Comparison of ENCODE assay signal across 30 mouse cellular contexts in the genomic region with DNA sequence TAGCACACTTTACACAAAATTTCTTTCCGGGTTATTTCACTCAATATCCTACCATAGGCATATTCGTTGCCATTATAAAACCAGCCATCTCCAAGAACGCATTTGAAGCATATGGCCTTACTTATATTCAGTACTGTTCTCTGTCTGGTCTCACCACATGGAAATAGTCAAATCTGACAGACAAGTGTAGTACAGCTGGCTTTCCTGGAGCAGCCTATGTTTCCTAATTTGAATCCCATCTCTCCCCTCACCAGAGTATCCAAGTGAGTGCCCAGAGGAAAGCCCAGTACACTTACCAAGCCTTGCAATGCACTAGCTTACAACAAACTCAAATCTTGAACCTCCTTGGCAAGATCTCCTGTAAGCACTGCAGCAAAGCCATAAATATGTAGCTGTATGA.
DNase-seq lines count a peak whose midpoint lies in the region; ATAC-seq and TF ChIP-seq lines count a peak whose summit lies in the region.
"Had no signal": no experiment of that assay in that cellular context is flagged by ENCODE, and none has a peak within 500 bp of the region (broad histone marks: within the 10 kb centered on the region; RNA-seq: fewer than 3 reads in every experiment).

No protein-coding gene starts in this region.

- H3K9me3 ChIP-seq in forebrain, embryonic 14.5 days (replicated peaks; ENCODE audit: control insufficient read depth, low read length), result no peaks in the 10 kb centered on the region
- H3K9me3 ChIP-seq in forebrain, embryonic 12.5 days, result no peaks in the 10 kb centered on the region
- no peaks in the 10 kb centered on the region for H3K9me3 ChIP-seq in limb, embryonic 13.5 days
- H3K9me3 ChIP-seq in limb, embryonic 10.5 days (replicated peaks), result no peaks in the 10 kb centered on the region
- no peaks in the 10 kb centered on the region for H3K9me3 ChIP-seq in embryonic facial prominence, embryonic 14.5 days (ENCODE audit: control insufficient read depth, low read length)
- H3K9me3 ChIP-seq in limb, embryonic 14.5 days (ENCODE audit: control insufficient read depth, low read length), result no peaks in the 10 kb centered on the region
- H3K9me3 ChIP-seq in lung, postnatal 0 days (ENCODE audit: low read length), result no peaks in the 10 kb centered on the region
- H3K9me3 ChIP-seq: embryonic facial prominence, embryonic 12.5 days; heart, embryonic 10.5 days; heart, embryonic 13.5 days had no signal

- no peak overlapping the region for H3K4me2 ChIP-seq in forebrain, embryonic 14.5 days (ENCODE audit: low read length)
- no peak overlapping the region for H3K4me2 ChIP-seq in forebrain, embryonic 12.5 days
- no peak overlapping the region for H3K4me2 ChIP-seq in limb, embryonic 13.5 days (replicated peaks)
- no peak overlapping the region for H3K4me2 ChIP-seq in embryonic facial prominence, embryonic 14.5 days (ENCODE audit: low read depth, low read length)
- no peak overlapping the region for H3K4me2 ChIP-seq in limb, embryonic 14.5 days (replicated peaks; ENCODE audit: low read depth, low read length, severe bottlenecking)
- H3K4me2 ChIP-seq in lung, postnatal 0 days (replicated peaks; ENCODE audit: low read depth, low read length), result no peak overlapping the region
- H3K4me2 ChIP-seq: embryonic facial prominence, embryonic 12.5 days; heart, embryonic 13.5 days; hindbrain, embryonic 14.5 days had no signal

- 89% methylated on average over 3 of the region's 3 CpGs for WGBS in forebrain, embryonic 14.5 days
- 89% methylated on average over 3 of the region's 3 CpGs for WGBS in forebrain, embryonic 12.5 days
- WGBS in limb, embryonic 13.5 days, result 46% methylated on average over 3 of the region's 3 CpGs
- WGBS in limb, embryonic 10.5 days, result 87% methylated on average over 3 of the region's 3 CpGs
- WGBS in embryonic facial prominence, embryonic 14.5 days, result 54% methylated on average over 3 of the region's 3 CpGs
- WGBS in limb, embryonic 14.5 days, result 57% methylated on average over 3 of the region's 3 CpGs
- whole genome bisulfite sequencing in lung, postnatal 0 days, result 89% methylated on average over 3 of the region's 3 CpGs

- no peaks in the 10 kb centered on the region for H3K27me3 ChIP-seq in forebrain, embryonic 14.5 days (replicated peaks; ENCODE audit: control insufficient read depth, insufficient read depth, low read length)
- H3K27me3 ChIP-seq in forebrain, embryonic 12.5 days, result no peaks in the 10 kb centered on the region
- no peaks in the 10 kb centered on the region; the same call in 1 of the 2 replicates for H3K27me3 ChIP-seq in limb, embryonic 13.5 days
- H3K27me3 ChIP-seq in limb, embryonic 10.5 days (ENCODE audit: low read depth, poor library complexity, severe bottlenecking), result no peaks in the 10 kb centered on the region
- no peaks in the 10 kb centered on the region for H3K27me3 ChIP-seq in embryonic facial prominence, embryonic 14.5 days (replicated peaks; ENCODE audit: control insufficient read depth, insufficient read depth, low read length)
- H3K27me3 ChIP-seq in limb, embryonic 14.5 days (ENCODE audit: control insufficient read depth, insufficient read depth, low read length), result no peaks in the 10 kb centered on the region
- no peaks in the 10 kb centered on the region for H3K27me3 ChIP-seq in lung, postnatal 0 days (replicated peaks; ENCODE audit: insufficient read depth, low read length)
- H3K27me3 ChIP-seq: embryonic facial prominence, embryonic 12.5 days; heart, embryonic 13.5 days had no signal

- DNase-seq in forebrain, embryonic 14.5 days (ENCODE audit: low spot score), result peak; percentile 23
- no peak for DNase-seq in limb, embryonic 10.5 days (ENCODE audit: low spot score)
- peak; percentile 40 for DNase-seq in embryonic facial prominence, embryonic 14.5 days (ENCODE audit: low spot score)
- DNase-seq in limb, embryonic 14.5 days (ENCODE audit: low spot score), result peak; percentile 9
- DNase-seq in lung, postnatal 0 days (ENCODE audit: low spot score), result no peak
- DNase-seq in adrenal gland, adult 18-20 months (ENCODE audit: low spot score in 2 of 2), result no peak
- DNase-seq: adrenal gland, adult 8-10 months; adrenal gland, postnatal 25 days; cerebellum, adult 11 months; cerebellum, adult 8-10 months; cerebellum, postnatal 10 days; cerebellum, postnatal 36 days; embryo, embryonic 11 days; gastrocnemius, postnatal 10 days; gastrocnemius, postnatal 36 days; heart, adult 2 months; heart, postnatal 14 days; heart, postnatal 4 days; kidney, adult 18-20 months had no signal

- H3K27ac ChIP-seq in forebrain, embryonic 14.5 days (ENCODE audit: low read depth, low read length), result no peak overlapping the region
- no peak overlapping the region for H3K27ac ChIP-seq in forebrain, embryonic 12.5 days
- no peak overlapping the region for H3K27ac ChIP-seq in limb, embryonic 13.5 days
- H3K27ac ChIP-seq in limb, embryonic 10.5 days, result no peak overlapping the region
- no peak overlapping the region for H3K27ac ChIP-seq in embryonic facial prominence, embryonic 14.5 days (replicated peaks; ENCODE audit: low read depth, low read length)
- no peak overlapping the region for H3K27ac ChIP-seq in limb, embryonic 14.5 days (replicated peaks; ENCODE audit: low read depth, low read length)
- no peak overlapping the region for H3K27ac ChIP-seq in lung, postnatal 0 days (ENCODE audit: low read length)
- H3K27ac ChIP-seq: embryonic facial prominence, embryonic 12.5 days; heart, adult 2 months; heart, embryonic 10.5 days; heart, embryonic 13.5 days; hindbrain, embryonic 14.5 days; hindbrain, postnatal 0 days had no signal

- TF ChIP-seq POLR2A in limb, embryonic 14.5 days (IDR thresholded peaks at IDR 0.05; ENCODE audit: borderline replicate concordance, extremely low read depth, insufficient read depth, insufficient read length), result no peak

- TF ChIP-seq EP300 in lung, postnatal 0 days (IDR thresholded peaks at IDR 0.05), result no peak

- ATAC-seq in forebrain, embryonic 14.5 days, result peak; percentile 57; the same call in 1 of the 2 replicates
- no peak for ATAC-seq in forebrain, embryonic 12.5 days (ENCODE audit: low FRiP score)
- ATAC-seq in limb, embryonic 13.5 days (ENCODE audit: low FRiP score, low read depth), result peak; percentile 66; the same call in 1 of the 2 replicates
- no peak for ATAC-seq in embryonic facial prominence, embryonic 14.5 days (ENCODE audit: low read depth)
- ATAC-seq in limb, embryonic 14.5 days (ENCODE audit: low FRiP score, low read depth), result no peak
- ATAC-seq in lung, postnatal 0 days, result no peak
- ATAC-seq: CD4-positive, CD25-positive, alpha-beta regulatory T cell, adult 4 months; hindbrain, postnatal 0 days; inflammation-experienced regulatory T-cells, adult 6 months; intestine, embryonic 16.5 days had no signal

- H3K4me1 ChIP-seq in forebrain, embryonic 14.5 days (ENCODE audit: control insufficient read depth, insufficient read depth, low read length), result no peaks in the 10 kb centered on the region
- H3K4me1 ChIP-seq in forebrain, embryonic 12.5 days, result no peaks in the 10 kb centered on the region
- H3K4me1 ChIP-seq in limb, embryonic 13.5 days, result peaks cover 15% of the 10 kb centered on the region
- H3K4me1 ChIP-seq in limb, embryonic 10.5 days, result peaks cover 17% of the 10 kb centered on the region
- H3K4me1 ChIP-seq in embryonic facial prominence, embryonic 14.5 days (ENCODE audit: control insufficient read depth, insufficient read depth, low read length), result no peaks in the 10 kb centered on the region
- H3K4me1 ChIP-seq in limb, embryonic 14.5 days (ENCODE audit: control insufficient read depth, insufficient read depth, low read length), result no peaks in the 10 kb centered on the region
- H3K4me1 ChIP-seq in lung, postnatal 0 days (ENCODE audit: insufficient read depth, low read depth, low read length), result no peaks in the 10 kb centered on the region
- H3K4me1 ChIP-seq: embryonic facial prominence, embryonic 12.5 days; heart, embryonic 10.5 days; heart, embryonic 13.5 days had no signal

- H3K36me3 ChIP-seq in forebrain, embryonic 14.5 days (ENCODE audit: control insufficient read depth, insufficient read depth, low read length), result no peaks in the 10 kb centered on the region
- H3K36me3 ChIP-seq in forebrain, embryonic 12.5 days (replicated peaks), result no peaks in the 10 kb centered on the region
- H3K36me3 ChIP-seq in limb, embryonic 13.5 days, result no peaks in the 10 kb centered on the region
- no peaks in the 10 kb centered on the region for H3K36me3 ChIP-seq in limb, embryonic 10.5 days
- no peaks in the 10 kb centered on the region for H3K36me3 ChIP-seq in embryonic facial prominence, embryonic 14.5 days (ENCODE audit: control insufficient read depth, insufficient read depth, low read length)
- no peaks in the 10 kb centered on the region for H3K36me3 ChIP-seq in limb, embryonic 14.5 days (ENCODE audit: control insufficient read depth, insufficient read depth, low read length)
- H3K36me3 ChIP-seq in lung, postnatal 0 days (ENCODE audit: insufficient read depth, low read length), result no peaks in the 10 kb centered on the region
- H3K36me3 ChIP-seq: embryonic facial prominence, embryonic 12.5 days; heart, embryonic 10.5 days; heart, embryonic 13.5 days had no signal

- no peak for TF ChIP-seq CTCF in lung, postnatal 0 days (IDR thresholded peaks at IDR 0.05)

- H3K9ac ChIP-seq in forebrain, embryonic 14.5 days (ENCODE audit: low read length), result no peak overlapping the region
- H3K9ac ChIP-seq in forebrain, embryonic 12.5 days, result no peak overlapping the region
- no peak overlapping the region for H3K9ac ChIP-seq in limb, embryonic 13.5 days
- no peak overlapping the region for H3K9ac ChIP-seq in embryonic facial prominence, embryonic 14.5 days (ENCODE audit: low read depth, low read length)
- H3K9ac ChIP-seq in limb, embryonic 14.5 days (ENCODE audit: low read depth, low read length, severe bottlenecking), result no peak overlapping the region
- H3K9ac ChIP-seq in lung, postnatal 0 days (replicated peaks; ENCODE audit: low read depth), result no peak overlapping the region
- H3K9ac ChIP-seq: embryonic facial prominence, embryonic 12.5 days; heart, embryonic 13.5 days; hindbrain, embryonic 14.5 days had no signal

- no peak overlapping the region for H3K4me3 ChIP-seq in forebrain, embryonic 14.5 days (ENCODE audit: low read depth, low read length)
- H3K4me3 ChIP-seq in forebrain, embryonic 12.5 days (replicated peaks), result no peak overlapping the region
- H3K4me3 ChIP-seq in limb, embryonic 13.5 days, result no peak overlapping the region
- no peak overlapping the region for H3K4me3 ChIP-seq in limb, embryonic 10.5 days
- H3K4me3 ChIP-seq in embryonic facial prominence, embryonic 14.5 days (ENCODE audit: low read depth, low read length), result no peak overlapping the region
- H3K4me3 ChIP-seq in limb, embryonic 14.5 days (replicated peaks; ENCODE audit: low read length), result no peak overlapping the region
- no peak overlapping the region for H3K4me3 ChIP-seq in lung, postnatal 0 days (ENCODE audit: low read depth, low read length)
- H3K4me3 ChIP-seq: embryonic facial prominence, embryonic 12.5 days; erythroblast, embryonic 14.5 days; heart, adult 2 months; heart, embryonic 10.5 days; heart, embryonic 13.5 days had no signal

Comparison
In these comparisons a context has a peak if more than half of its experiments do, and no peak if none do; other contexts are left out.
1. ATAC-seq: peak in forebrain, embryonic 14.5 days (single experiment) and limb, embryonic 13.5 days (single experiment); none in forebrain, embryonic 12.5 days (single experiment), embryonic facial prominence, embryonic 14.5 days (single experiment), limb, embryonic 14.5 days (single experiment) and lung, postnatal 0 days (single experiment).
2. DNase-seq: peak in forebrain, embryonic 14.5 days (single experiment), embryonic facial prominence, embryonic 14.5 days (single experiment) and limb, embryonic 14.5 days (single experiment); none in limb, embryonic 10.5 days (single experiment), lung, postnatal 0 days (single experiment) and adrenal gland, adult 18-20 months (0 of 2).